Mouse (Mus musculus) B cell, adult 67 days (primary cell): ENCODE measurements around the gene Gpr156. TPM values are rescaled to one million over a fixed set of nuclear protein-coding genes. Genes with fewer than 3 reads are reported as not detected.

Source experiments
- total RNA-seq, 2 experiments: library from RNA; stranded (reverse); gene quantifications; 4 replicates each; pipeline ENCODE4 v1.2.4; 2023

Gpr156 gene
- total RNA-seq = 1 to 10 TPM; 3.7 to 5.8 TPM

GRCm38 (mm10) chr16:37916138-37916817, at the start of gene Gpr156:
TSS of gene Gpr156 (plus strand) at chr16:37916496.

GRCm38 (mm10) chr16:37867791-37868505, 48.3 kb upstream of the Gpr156 start, which contains the start of gene Lrrc58:
TSS of gene Lrrc58 (plus strand) at chr16:37868389.

Other genes starting within 250 kb of the Gpr156 start
- 1 to 10 TPM in 1 of 2 experiments, under 1 TPM in 1; 0.83 to 1.4 TPM for gene Fstl1, start 139.6 kb upstream of the Gpr156 start, total RNA-seq
- not detected for gene Gm36028, start 55.4 kb upstream of the Gpr156 start, total RNA-seq
- 10 to 100 TPM; 31.9 to 32.3 TPM for gene Lrrc58, start 48.1 kb upstream of the Gpr156 start, total RNA-seq
- gene Gsk3b, start 172.5 kb downstream of the Gpr156 start, total RNA-seq = 10 to 100 TPM; 74.0 to 80.4 TPM